Mouse (Mus musculus): ENCODE results near the gene Myrf.

- no peak for TF ChIP-seq EP300 (IDR thresholded peaks at IDR 0.05; ENCODE audit: low read depth)
- no peak for TF ChIP-seq CTCF (IDR thresholded peaks at IDR 0.05; ENCODE audit: low read depth)
Observed at GRCm38 (mm10) chr19:10239975-10240653, 434 bp downstream of the Myrf start.
